Mouse (Mus musculus) lung, postnatal 0 days (tissue): ENCODE measurements around the gene Coq8a. TPM values are rescaled to one million over a fixed set of nuclear protein-coding genes. Genes with fewer than 3 reads are reported as not detected.
A peak's percentile ranks its signal among the peaks of the same experiment; 100 is the strongest.

Source experiments
- ATAC-seq: fragments of 200-750 bp; cut with Nextera tagmentation; 2 replicates; pipeline ENCODE4 v1.8.0; 2017; ENCODE audit warnings: moderate library complexity
- DNase-seq: peaks from one replicate; pipeline ENCODE4 v3.0.0-alpha.2; 2016; ENCODE audit warnings: low spot score
- H3K27ac ChIP-seq: fragments of 300-500 bp; sonication (generic); 2 replicates; pipeline ENCODE4 v1.5.1; 2014; ENCODE audit warnings: antibody characterized with exemption, mild to moderate bottlenecking, low read length, mixed read lengths
- H3K27me3 ChIP-seq: fragments of 300-500 bp; sonication (generic); replicated peaks from 2 replicates; pipeline ENCODE4 v1.6.1; 2014; ENCODE audit warnings: low read length, mixed read lengths; ENCODE audit not compliant: insufficient read depth
- H3K36me3 ChIP-seq: fragments of 300-500 bp; sonication (generic); 2 replicates; pipeline ENCODE4 v1.6.1; 2014; ENCODE audit warnings: low read length, mixed read lengths; ENCODE audit not compliant: insufficient read depth
- H3K4me1 ChIP-seq: fragments of 300-500 bp; sonication (generic); 2 replicates; pipeline ENCODE4 v1.6.1; 2014; ENCODE audit warnings: antibody characterized with exemption, low read depth, low read length, mixed read lengths; ENCODE audit not compliant: insufficient read depth
- H3K4me2 ChIP-seq: fragments of 300-500 bp; sonication (generic); replicated peaks from 2 replicates; pipeline ENCODE4 v1.6.1; 2014; ENCODE audit warnings: low read depth, mild to moderate bottlenecking, low read length, moderate library complexity, mixed read lengths
- H3K4me3 ChIP-seq: fragments of 300-500 bp; sonication (generic); 2 replicates; pipeline ENCODE4 v1.5.1; 2014; ENCODE audit warnings: low read depth, low read length
- H3K9ac ChIP-seq: fragments of 300-500 bp; sonication (generic); replicated peaks from 2 replicates; pipeline ENCODE4 v1.6.1; 2014; ENCODE audit warnings: low read depth, mild to moderate bottlenecking
- H3K9me3 ChIP-seq: fragments of 300-500 bp; sonication (generic); 2 replicates; pipeline ENCODE4 v1.6.1; 2016; ENCODE audit warnings: low read length, mixed read lengths
- CTCF ChIP-seq: IDR thresholded peaks from 2 replicates; pipeline ENCODE4 v1.5.1; 2016; ENCODE audit warnings: antibody characterized with exemption, mild to moderate bottlenecking
- EP300 ChIP-seq: IDR thresholded peaks from 2 replicates; pipeline ENCODE4 v1.6.1; 2016; ENCODE audit warnings: antibody characterized with exemption, mild to moderate bottlenecking, control low read depth
- WGBS: fragments of 180-500 bp; shearing (Covaris S2); extraction: QIAGEN DNeasy Blood & Tissue Kit; methylation state at CpG from one replicate; pipeline ENCODE4 v1.1.7; 2014; 5-methylcytosine and 5-hydroxymethylcytosine counted together
- polyA plus RNA-seq: library from polyadenylated mRNA; unstranded; fragments of >200 nt; fragmentation: Nextera tagmentation; extraction: Ambion mirVana; gene quantifications from 2 replicates; pipeline ENCODE4 v1.2.1, GENCODE M21; 2015

Gene Coq8a
- polyA plus RNA-seq, 1 experiment from 2014 or later = 18.6 TPM

DNA sequence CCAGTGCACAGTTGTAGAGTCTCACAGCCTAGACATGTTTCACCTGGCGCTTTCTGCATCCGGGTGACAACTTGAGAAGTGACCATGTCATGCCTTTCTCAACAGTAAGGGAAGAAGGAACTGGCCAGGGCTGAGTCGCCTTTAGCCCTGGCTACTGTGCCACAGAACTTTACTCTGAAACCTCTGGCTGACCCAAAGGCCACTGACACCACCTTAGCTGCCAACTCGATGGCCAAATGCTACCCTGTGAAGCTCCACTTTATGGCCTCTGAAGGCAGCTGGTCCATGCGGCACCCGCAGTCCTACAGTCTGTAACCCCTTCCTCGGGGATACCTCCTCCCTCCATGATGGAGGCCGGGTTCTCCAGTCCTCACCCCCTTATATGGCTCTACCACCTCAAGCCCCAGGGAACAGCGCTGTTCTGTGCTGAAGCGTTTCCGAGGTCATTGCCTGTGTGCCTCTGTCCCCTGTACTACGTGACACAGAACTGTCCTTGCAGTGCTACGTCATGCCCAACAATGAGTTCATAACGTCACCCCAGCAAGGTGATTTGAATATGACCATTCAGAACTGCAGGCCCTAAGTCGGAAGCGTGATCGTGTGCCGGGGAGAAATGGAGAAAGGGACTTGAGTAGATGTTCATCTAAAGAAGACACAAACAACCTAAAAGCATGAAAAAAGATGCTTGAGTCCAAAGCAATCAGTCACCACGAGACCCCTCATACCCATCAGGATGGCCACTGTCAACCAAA, 21.6 kb upstream of the Coq8a start:
- Histone ChIP-seq H3K9ac (no peak overlapping the region), H3K36me3 (no peaks in the 10 kb centered on the region), H3K9me3 (no peaks in the 10 kb centered on the region), H3K4me1 (no peaks in the 10 kb centered on the region), H3K4me3 (no peak overlapping the region), H3K27me3 (no peaks in the 10 kb centered on the region), H3K27ac (no peak overlapping the region), H3K4me2 (no peak overlapping the region)
- WGBS = 85% methylated on average over 19 of the region's 19 CpGs
- no peak for DNase-seq
- TF ChIP-seq CTCF = no peak
- TF ChIP-seq EP300 = no peak
- ATAC-seq = no peak

DNA sequence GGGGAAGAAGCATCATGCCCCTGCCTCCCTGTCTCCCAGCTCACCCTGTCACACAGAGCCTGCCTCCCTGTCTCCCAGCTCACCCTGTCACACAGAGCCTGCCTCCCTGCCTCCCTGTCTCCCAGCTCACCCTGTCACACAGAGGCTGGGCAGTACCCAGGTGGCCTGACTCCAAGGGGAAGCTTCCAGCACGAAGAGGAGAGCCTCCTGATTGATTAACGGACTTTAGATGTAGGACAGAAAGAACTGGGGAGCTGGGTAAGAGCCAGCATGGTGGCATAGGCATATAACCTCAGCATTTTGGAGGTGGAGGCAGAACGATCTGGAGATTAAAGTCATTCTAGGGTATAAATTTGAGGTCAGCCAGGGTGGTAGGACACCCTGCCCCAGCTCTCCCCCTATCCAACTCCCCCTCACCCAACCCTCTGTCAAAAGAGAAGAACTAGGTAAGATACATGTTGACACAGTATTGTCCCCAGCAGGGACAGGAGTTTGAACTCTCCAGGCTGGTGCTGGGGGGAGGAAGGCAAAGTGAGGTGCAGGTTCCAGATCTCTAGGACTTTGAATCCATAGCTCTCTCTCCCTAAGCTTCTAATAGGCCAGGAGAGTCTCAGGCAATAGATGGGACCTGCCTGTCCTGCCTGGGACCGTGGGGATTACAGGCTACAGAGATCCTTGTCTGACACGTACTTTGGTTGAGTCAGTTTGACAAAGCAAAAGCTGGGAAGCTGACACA, 17.3 kb upstream of the Coq8a start:
- no peak overlapping the region for H3K4me2 ChIP-seq
- H3K27ac ChIP-seq = no peak overlapping the region
- ATAC-seq (no peak), DNase-seq (no peak)
- H3K36me3 ChIP-seq = no peaks in the 10 kb centered on the region
- H3K9ac ChIP-seq = no peak overlapping the region
- no peaks in the 10 kb centered on the region for H3K9me3 ChIP-seq
- no peaks in the 10 kb centered on the region for H3K27me3 ChIP-seq
- 54% methylated on average over 5 of the region's 5 CpGs for WGBS
- no peaks in the 10 kb centered on the region for H3K4me1 ChIP-seq
- H3K4me3 ChIP-seq = no peak overlapping the region
- TF ChIP-seq EP300 (no peak), CTCF (no peak)

DNA sequence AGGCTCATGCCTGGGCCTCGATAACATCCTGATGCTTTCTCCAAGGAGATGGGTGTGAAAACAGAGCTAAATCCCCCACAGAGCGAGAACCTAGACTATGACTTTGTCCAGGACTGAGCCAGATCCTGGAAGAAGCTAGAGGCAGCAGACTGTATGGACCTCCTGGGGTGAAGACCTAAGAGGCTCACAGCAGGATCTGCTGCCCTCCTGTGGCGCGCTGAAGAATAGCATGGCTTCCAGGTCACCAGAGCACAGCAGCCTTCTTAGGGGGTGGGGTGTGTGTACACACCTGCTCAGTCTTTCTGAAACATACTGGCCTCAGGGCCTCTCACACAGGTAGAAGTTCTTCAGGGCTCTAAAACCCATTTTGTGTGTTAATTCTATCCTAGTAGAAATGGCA, 15.6 kb upstream of the Coq8a start:
- TF ChIP-seq CTCF (peak; percentile 98), EP300 (no peak)
- H3K9me3 ChIP-seq = no peaks in the 10 kb centered on the region
- no peaks in the 10 kb centered on the region for H3K36me3 ChIP-seq
- 18% methylated on average over 4 of the region's 4 CpGs for WGBS
- no peak overlapping the region for H3K9ac ChIP-seq
- H3K27ac ChIP-seq = no peak overlapping the region
- H3K4me2 ChIP-seq = no peak overlapping the region
- no peaks in the 10 kb centered on the region for H3K27me3 ChIP-seq
- ATAC-seq = peak; percentile 87
- peak; percentile 87 for DNase-seq
- H3K4me3 ChIP-seq = no peak overlapping the region
- no peaks in the 10 kb centered on the region for H3K4me1 ChIP-seq

- WGBS = 59% methylated on average over 5 of the region's 5 CpGs
- Histone ChIP-seq H3K27ac (no peak overlapping the region), H3K27me3 (no peaks in the 10 kb centered on the region), H3K9me3 (no peaks in the 10 kb centered on the region), H3K4me1 (no peaks in the 10 kb centered on the region), H3K4me3 (no peak overlapping the region), H3K9ac (no peak overlapping the region), H3K36me3 (no peaks in the 10 kb centered on the region), H3K4me2 (no peak overlapping the region)
- DNase-seq (no peak), ATAC-seq (no peak)
- no peak for TF ChIP-seq EP300
- TF ChIP-seq CTCF = no peak
These were observed 13.5 kb upstream of the Coq8a start for GRCm38 (mm10) chr1:180212911-180213310.

DNA sequence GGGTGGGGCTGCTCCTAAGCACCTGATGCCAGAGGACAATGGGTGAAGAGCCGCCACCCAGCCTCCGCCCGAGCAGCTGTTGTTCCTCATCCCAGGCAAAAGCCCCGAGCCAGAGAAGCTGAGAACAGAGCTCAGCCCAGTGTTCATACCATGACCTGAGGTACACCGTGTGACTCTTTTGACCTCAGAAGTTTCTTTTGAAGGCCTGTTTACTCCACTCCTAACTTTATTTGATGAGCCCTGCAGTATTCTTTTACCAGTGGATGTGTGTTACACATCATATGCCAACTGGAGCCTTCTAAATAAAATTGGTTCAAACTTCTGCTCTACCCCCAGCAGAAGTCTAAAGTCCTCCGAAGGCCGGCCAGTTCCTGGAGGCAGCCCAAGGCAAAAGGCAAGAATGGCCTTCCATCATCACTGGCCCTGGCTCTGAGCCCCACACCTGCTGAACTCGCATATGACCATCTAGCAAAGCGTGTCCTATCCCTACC, 11.4 kb upstream of the Coq8a start:
- no peak for TF ChIP-seq CTCF
- TF ChIP-seq EP300 = no peak
- Histone ChIP-seq H3K4me1 (no peaks in the 10 kb centered on the region), H3K9ac (no peak overlapping the region), H3K27me3 (no peaks in the 10 kb centered on the region), H3K27ac (no peak overlapping the region), H3K4me2 (no peak overlapping the region), H3K9me3 (no peaks in the 10 kb centered on the region), H3K4me3 (no peak overlapping the region), H3K36me3 (no peaks in the 10 kb centered on the region)
- WGBS = 78% methylated on average over 9 of the region's 9 CpGs
- DNase-seq = no peak
- ATAC-seq = no peak

DNA sequence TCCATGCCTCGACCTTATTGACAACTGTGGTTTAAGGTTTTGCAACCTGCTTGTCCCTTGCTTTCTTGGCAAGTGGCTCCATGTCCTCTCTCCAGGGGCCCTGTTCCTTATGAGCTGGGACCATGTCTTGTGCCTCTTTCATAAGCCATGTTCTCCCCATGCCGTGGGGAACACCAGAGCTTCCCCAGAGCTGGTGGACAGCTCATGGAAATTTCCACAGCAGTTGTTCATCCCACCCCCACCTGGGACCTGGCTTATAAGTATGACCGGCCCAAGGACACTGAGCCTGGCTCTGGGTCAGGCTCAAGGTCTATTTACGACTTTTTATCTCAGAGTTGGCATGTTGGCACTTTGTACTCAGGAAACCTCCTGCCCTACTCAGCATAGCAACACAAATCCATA, 10.6 kb upstream of the Coq8a start:
- Histone ChIP-seq H3K4me3 (no peak overlapping the region), H3K27me3 (no peaks in the 10 kb centered on the region), H3K36me3 (no peaks in the 10 kb centered on the region), H3K9me3 (no peaks in the 10 kb centered on the region), H3K27ac (no peak overlapping the region), H3K9ac (no peak overlapping the region), H3K4me1 (no peaks in the 10 kb centered on the region), H3K4me2 (no peak overlapping the region)
- TF ChIP-seq CTCF (no peak), EP300 (no peak)
- WGBS = 61% methylated on average over 4 of the region's 4 CpGs
- DNase-seq (no peak), ATAC-seq (no peak)
